Mouse (Mus musculus): Measurements from ENCODE around the gene Sdc1. TPM values are rescaled to one million over a fixed set of nuclear protein-coding genes. Genes with fewer than 3 reads are reported as not detected.

Sdc1 gene
- total and polyA plus RNA-seq, 3 experiments = 1.7 to 5.3 (median 2.6) TPM

GRCm38 (mm10) chr12:8781681-8782378 lies 10.7 kb downstream of the Sdc1 start:
- Histone ChIP-seq H3K27me3 (replicated peaks) (no peaks in the 10 kb centered on the region), H3K4me3 (replicated peaks in 1 of 3; ENCODE audit: low read depth in 2 of 3, low read length in 2 of 3, poor library complexity in 1 of 3) (no peak overlapping the region), H3K4me1 (ENCODE audit: control insufficient read depth in 1 of 2, insufficient read depth in 2 of 2) (peaks cover 0 to 25% of the 10 kb centered on the region in 2 experiments; a peak in 2 of 4 replicates), H3K27ac (ENCODE audit: insufficient read depth, low read depth) (no peak overlapping the region), H3K9me3 (replicated peaks; ENCODE audit: low read length) (no peaks in the 10 kb centered on the region), H3K36me3 (replicated peaks in 1 of 2; ENCODE audit: control insufficient read depth in 1 of 2, insufficient read depth in 1 of 2, low read length in 1 of 2) (no peaks in the 10 kb centered on the region), H3K9ac (ENCODE audit: insufficient read depth, low read depth) (no peak overlapping the region), H3K4me2 (ENCODE audit: insufficient read depth, low read depth, poor library complexity, severe bottlenecking) (no peak overlapping the region), H3K79me2 (replicated peaks; ENCODE audit: control insufficient read depth, extremely low read depth, insufficient read depth, poor library complexity, severe bottlenecking) (no peaks in the 10 kb centered on the region)
- TF ChIP-seq RAD21 (IDR thresholded peaks at IDR 0.05; ENCODE audit: low read depth, low read length) (no peak), RCOR1 (conservative IDR thresholded peaks at IDR 0.05; ENCODE audit: low read depth, low read length) (no peak), BHLHE40 (IDR thresholded peaks at IDR 0.05; ENCODE audit: low read depth, low read length) (no peak)
- dilution Hi-C loops (cut with MboI; ENCODE audit: extremely low pct_ligation_motif_present, extremely low pct_unique_long_range_greater_than_20kb, low sequenced_read_pairs) (no loop called here), in situ Hi-C loops (cut with MboI; ENCODE audit: low pct_ligation_motif_present, low pct_unique_long_range_greater_than_20kb, low sequenced_read_pairs) (loop anchor here (5.0 kb wide), 1 partner anchor 45 kb away; no protein-coding TSS in a partner anchor)
- no peak for DNase-seq (ENCODE audit: extremely low read depth)

- no peaks in the 10 kb centered on the region for H3K9me3 ChIP-seq (replicated peaks; ENCODE audit: low read length)
- no peak overlapping the region for H3K9ac ChIP-seq (ENCODE audit: insufficient read depth, low read depth)
- DNase-seq (ENCODE audit: extremely low read depth) = no peak
- no peaks in the 10 kb centered on the region for H3K79me2 ChIP-seq (replicated peaks; ENCODE audit: control insufficient read depth, extremely low read depth, insufficient read depth, poor library complexity, severe bottlenecking)
- no peaks in the 10 kb centered on the region for H3K36me3 ChIP-seq (replicated peaks in 1 of 2; ENCODE audit: control insufficient read depth in 1 of 2, insufficient read depth in 1 of 2, low read length in 1 of 2)
- TF ChIP-seq HCFC1 (IDR thresholded peaks at IDR 0.05; ENCODE audit: low read depth, low read length) (no peak), ETS1 (conservative IDR thresholded peaks at IDR 0.05; ENCODE audit: low read depth, low read length) (no peak), ZNF384 (IDR thresholded peaks at IDR 0.05; ENCODE audit: low read depth, low read length) (no peak), GABPA (IDR thresholded peaks at IDR 0.05; ENCODE audit: insufficient replicate concordance, low read depth, low read length) (no peak)
- dilution Hi-C loops (cut with MboI; ENCODE audit: extremely low pct_ligation_motif_present, extremely low pct_unique_long_range_greater_than_20kb, low sequenced_read_pairs) = no loop called here
- H3K27me3 ChIP-seq (replicated peaks) = no peaks in the 10 kb centered on the region
- no peak overlapping the region for H3K4me3 ChIP-seq (replicated peaks in 1 of 3; ENCODE audit: low read depth in 2 of 3, low read length in 2 of 3, poor library complexity in 1 of 3)
- H3K4me2 ChIP-seq (ENCODE audit: insufficient read depth, low read depth, poor library complexity, severe bottlenecking) = no peak overlapping the region
- H3K27ac ChIP-seq (ENCODE audit: insufficient read depth, low read depth) = no peak overlapping the region
- in situ Hi-C loops (cut with MboI; ENCODE audit: low pct_ligation_motif_present, low pct_unique_long_range_greater_than_20kb, low sequenced_read_pairs) = loop anchor here (5.0 kb wide), 1 partner anchor 45 kb away; no protein-coding TSS in a partner anchor
- H3K4me1 ChIP-seq (ENCODE audit: control insufficient read depth in 1 of 2, insufficient read depth in 2 of 2) = peaks cover 0 to 30% of the 10 kb centered on the region in 2 experiments; a peak in 3 of 4 replicates
Observed at GRCm38 (mm10) chr12:8782565-8782964, 11.4 kb downstream of the Sdc1 start.

GRCm38 (mm10) chr12:8784189-8784588 lies 13.1 kb downstream of the Sdc1 start:
- dilution Hi-C loops (cut with MboI; ENCODE audit: extremely low pct_ligation_motif_present, extremely low pct_unique_long_range_greater_than_20kb, low sequenced_read_pairs) (no loop called here), in situ Hi-C loops (cut with MboI; ENCODE audit: low pct_ligation_motif_present, low pct_unique_long_range_greater_than_20kb, low sequenced_read_pairs) (loop anchor here (5.0 kb wide), 1 partner anchor 43 kb away; no protein-coding TSS in a partner anchor)

More at GRCm38 (mm10) chr12:8784189-8784588, 13.1 kb downstream of the Sdc1 start:
- Histone ChIP-seq H3K4me2 (ENCODE audit: insufficient read depth, low read depth, poor library complexity, severe bottlenecking) (no peak overlapping the region), H3K36me3 (replicated peaks in 1 of 2; ENCODE audit: control insufficient read depth in 1 of 2, insufficient read depth in 1 of 2, low read length in 1 of 2) (no peaks in the 10 kb centered on the region), H3K4me3 (replicated peaks in 1 of 3; ENCODE audit: low read depth in 2 of 3, low read length in 2 of 3, poor library complexity in 1 of 3) (no peak overlapping the region), H3K27me3 (replicated peaks) (no peaks in the 10 kb centered on the region), H3K9me3 (replicated peaks; ENCODE audit: low read length) (no peaks in the 10 kb centered on the region), H3K9ac (ENCODE audit: insufficient read depth, low read depth) (no peak overlapping the region), H3K4me1 (ENCODE audit: control insufficient read depth in 1 of 2, insufficient read depth in 2 of 2) (peaks cover 0 to 34% of the 10 kb centered on the region in 2 experiments; a peak in 3 of 4 replicates), H3K79me2 (replicated peaks; ENCODE audit: control insufficient read depth, extremely low read depth, insufficient read depth, poor library complexity, severe bottlenecking) (no peaks in the 10 kb centered on the region), H3K27ac (ENCODE audit: insufficient read depth, low read depth) (no peak overlapping the region)
- no peak for DNase-seq (ENCODE audit: extremely low read depth)
- TF ChIP-seq MYC (IDR thresholded peaks at IDR 0.05; ENCODE audit: low read depth, low read length) (no peak), SIN3A (IDR thresholded peaks at IDR 0.05; ENCODE audit: low read length) (no peak), PAX5 (IDR thresholded peaks at IDR 0.05; ENCODE audit: low read length) (no peak), NELFE (IDR thresholded peaks at IDR 0.05; ENCODE audit: low read depth, low read length) (no peak), HCFC1 (IDR thresholded peaks at IDR 0.05; ENCODE audit: low read depth, low read length) (no peak), RCOR1 (conservative IDR thresholded peaks at IDR 0.05; ENCODE audit: low read depth, low read length) (no peak), ZC3H11A (IDR thresholded peaks at IDR 0.05; ENCODE audit: low read depth, low read length) (no peak), MAFK (IDR thresholded peaks at IDR 0.05; ENCODE audit: insufficient replicate concordance, low read length) (no peak), ELF1 (IDR thresholded peaks at IDR 0.05; ENCODE audit: low read depth, low read length) (no peak), MAX (IDR thresholded peaks at IDR 0.05; ENCODE audit: low read length) (no peak), MXI1 (IDR thresholded peaks at IDR 0.05; ENCODE audit: low read depth, low read length) (no peak), ZMIZ1 (IDR thresholded peaks at IDR 0.05; ENCODE audit: low read depth, low read length) (no peak), MAZ (IDR thresholded peaks at IDR 0.05; ENCODE audit: low read depth, low read length) (no peak), IRF4 (IDR thresholded peaks at IDR 0.05; ENCODE audit: low read depth, low read length) (no peak), NRF1 (IDR thresholded peaks at IDR 0.05; ENCODE audit: low read depth, low read length) (no peak), TBP (conservative IDR thresholded peaks at IDR 0.05; ENCODE audit: low read depth, low read length) (no peak)

Measured in CH12.LX (cell line).